ENCODE assay signal across 10 mouse cellular contexts in the genomic region with DNA sequence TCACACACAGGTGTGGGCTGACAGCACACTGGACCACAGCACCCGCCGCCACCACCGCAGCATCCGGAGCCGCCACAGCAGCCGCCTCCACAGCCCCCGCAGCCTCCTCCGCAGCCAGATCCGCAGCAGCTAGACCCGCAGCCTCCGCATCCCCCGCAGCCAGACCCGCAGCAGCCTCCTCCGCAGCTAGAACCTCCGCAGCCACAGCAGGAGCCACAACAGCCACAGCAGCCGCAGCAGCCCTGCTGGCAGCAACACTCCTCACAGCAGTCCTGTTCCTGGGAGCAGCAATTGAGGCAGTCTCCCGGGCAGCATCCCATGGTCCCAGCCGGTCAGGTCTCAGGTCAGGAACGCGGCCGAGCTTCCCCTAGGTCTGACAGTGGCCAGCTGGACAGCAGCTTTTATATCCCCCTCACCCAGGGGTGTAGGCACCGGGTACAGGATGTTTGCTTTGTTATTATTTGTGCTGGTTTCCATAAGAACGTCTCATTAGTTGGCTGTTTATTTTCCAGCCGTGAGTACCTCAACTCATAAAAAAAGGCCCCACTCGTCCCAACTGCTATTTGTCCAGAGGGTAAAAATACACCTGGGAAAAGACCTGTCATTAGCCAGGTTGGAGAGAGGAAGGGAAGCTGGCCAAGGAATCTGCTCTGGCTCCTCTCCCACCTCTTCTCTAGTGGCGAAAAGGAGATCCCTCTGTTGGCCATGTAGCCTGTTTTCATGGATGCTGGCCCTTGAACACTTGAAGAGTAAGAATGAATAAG. TPM values are rescaled to one million over a fixed set of nuclear protein-coding genes. Genes with fewer than 3 reads are reported as not detected.
DNase-seq lines count a peak whose midpoint lies in the region; ATAC-seq lines count a peak whose summit lies in the region.
"Had no signal": no experiment of that assay in that cellular context is flagged by ENCODE, and none has a peak within 500 bp of the region (broad histone marks: within the 10 kb centered on the region; RNA-seq: fewer than 3 reads in every experiment).

A gene (minus strand): TSS at position 375 of the 764 bp plus-strand sequence.

- no peak for DNase-seq in kidney, postnatal 25 days
- no peak for DNase-seq in liver, embryonic 11.5 days (ENCODE audit: low spot score)
- no peak for DNase-seq in spleen, adult 12 weeks (ENCODE audit: low spot score)
- no peak for DNase-seq in spleen, postnatal 36 days (ENCODE audit: low spot score in 2 of 2)
- DNase-seq: heart, postnatal 4 days had no signal

- peaks cover 7% of the 10 kb centered on the region; the same call in 1 of the 2 replicates for H3K4me1 ChIP-seq in kidney, embryonic 15.5 days
- H3K4me1 ChIP-seq in embryonic facial prominence, embryonic 12.5 days: no peaks in the 10 kb centered on the region
- H3K4me1 ChIP-seq in hindbrain, embryonic 13.5 days (replicated peaks): peaks cover 6% of the 10 kb centered on the region
- H3K4me1 ChIP-seq in midbrain, embryonic 12.5 days: no peaks in the 10 kb centered on the region
- H3K4me1 ChIP-seq in liver, embryonic 11.5 days (replicated peaks; ENCODE audit: control insufficient read depth, insufficient read depth, low read length): no peaks in the 10 kb centered on the region

- 0 out of 2 replicates have a peak within 1 kb of the TSS, but pooled peaks have one; percentile 7 for H3K4me3 ChIP-seq in kidney, embryonic 15.5 days (replicated peaks)
- no peak within 1 kb of the TSS for H3K4me3 ChIP-seq in embryonic facial prominence, embryonic 12.5 days
- H3K4me3 ChIP-seq in hindbrain, embryonic 13.5 days: peak within 1 kb of the TSS; percentile 25
- peak within 1 kb of the TSS; percentile 22 for H3K4me3 ChIP-seq in midbrain, embryonic 12.5 days
- H3K4me3 ChIP-seq in liver, embryonic 11.5 days (ENCODE audit: low read depth, low read length): no peak within 1 kb of the TSS

- no peak within 1 kb of the TSS for H3K27ac ChIP-seq in kidney, embryonic 15.5 days
- H3K27ac ChIP-seq in embryonic facial prominence, embryonic 12.5 days: no peak within 1 kb of the TSS
- H3K27ac ChIP-seq in hindbrain, embryonic 13.5 days: no peak within 1 kb of the TSS
- H3K27ac ChIP-seq in midbrain, embryonic 12.5 days (replicated peaks): no peak within 1 kb of the TSS
- no peak within 1 kb of the TSS for H3K27ac ChIP-seq in liver, embryonic 11.5 days (ENCODE audit: low read depth, low read length)

- H3K36me3 ChIP-seq in kidney, embryonic 15.5 days: no peaks in the 10 kb centered on the region
- H3K36me3 ChIP-seq in embryonic facial prominence, embryonic 12.5 days: no peaks in the 10 kb centered on the region
- H3K36me3 ChIP-seq in hindbrain, embryonic 13.5 days: no peaks in the 10 kb centered on the region
- no peaks in the 10 kb centered on the region for H3K36me3 ChIP-seq in midbrain, embryonic 12.5 days
- H3K36me3 ChIP-seq in liver, embryonic 11.5 days (ENCODE audit: control insufficient read depth, insufficient read depth, low read length): no peaks in the 10 kb centered on the region

- H3K4me2 ChIP-seq in kidney, embryonic 15.5 days: peak within 1 kb of the TSS; percentile 41
- H3K4me2 ChIP-seq in embryonic facial prominence, embryonic 12.5 days (replicated peaks): 0 out of 2 replicates have a peak within 1 kb of the TSS, but pooled peaks have one; percentile 5
- peak within 1 kb of the TSS; percentile 44 for H3K4me2 ChIP-seq in hindbrain, embryonic 13.5 days
- H3K4me2 ChIP-seq in midbrain, embryonic 12.5 days (replicated peaks): peak within 1 kb of the TSS; percentile 43
- no peak within 1 kb of the TSS for H3K4me2 ChIP-seq in liver, embryonic 11.5 days

- no peak within 1 kb of the TSS for H3K9ac ChIP-seq in kidney, embryonic 15.5 days
- no peak within 1 kb of the TSS for H3K9ac ChIP-seq in embryonic facial prominence, embryonic 12.5 days
- peak within 1 kb of the TSS; percentile 67 for H3K9ac ChIP-seq in hindbrain, embryonic 13.5 days
- H3K9ac ChIP-seq in midbrain, embryonic 12.5 days (replicated peaks): peak within 1 kb of the TSS; percentile 7; the same call in 1 of the 2 replicates
- no peak within 1 kb of the TSS for H3K9ac ChIP-seq in liver, embryonic 11.5 days (ENCODE audit: low read depth, low read length)

- 11% methylated on average over 26 of the region's 26 CpGs for WGBS in kidney, embryonic 15.5 days
- WGBS in embryonic facial prominence, embryonic 12.5 days: 26% methylated on average over 26 of the region's 26 CpGs
- 29% methylated on average over 26 of the region's 26 CpGs for WGBS in hindbrain, embryonic 13.5 days
- 35% methylated on average over 26 of the region's 26 CpGs for WGBS in midbrain, embryonic 12.5 days
- 27% methylated on average over 25 of the region's 26 CpGs for WGBS in liver, embryonic 11.5 days

- H3K9me3 ChIP-seq in kidney, embryonic 15.5 days (replicated peaks): no peaks in the 10 kb centered on the region
- H3K9me3 ChIP-seq in embryonic facial prominence, embryonic 12.5 days: no peaks in the 10 kb centered on the region
- H3K9me3 ChIP-seq in hindbrain, embryonic 13.5 days: no peaks in the 10 kb centered on the region
- H3K9me3 ChIP-seq in midbrain, embryonic 12.5 days: no peaks in the 10 kb centered on the region
- H3K9me3 ChIP-seq in liver, embryonic 11.5 days (ENCODE audit: control insufficient read depth, low read length): no peaks in the 10 kb centered on the region

- H3K27me3 ChIP-seq in kidney, embryonic 15.5 days: peaks cover 21% of the 10 kb centered on the region
- peaks cover 28% of the 10 kb centered on the region for H3K27me3 ChIP-seq in embryonic facial prominence, embryonic 12.5 days
- peaks cover 15% of the 10 kb centered on the region; the same call in 1 of the 2 replicates for H3K27me3 ChIP-seq in hindbrain, embryonic 13.5 days
- peaks cover 12% of the 10 kb centered on the region for H3K27me3 ChIP-seq in midbrain, embryonic 12.5 days
- no peaks in the 10 kb centered on the region for H3K27me3 ChIP-seq in liver, embryonic 11.5 days (replicated peaks; ENCODE audit: control insufficient read depth, insufficient read depth, low read length)

- ATAC-seq in kidney, embryonic 15.5 days (replicated peaks; ENCODE audit: low FRiP score): no peak
- ATAC-seq in embryonic facial prominence, embryonic 12.5 days (ENCODE audit: insufficient number of reproducible peaks, insufficient read depth, low FRiP score, low TSS enrichment): no peak
- no peak for ATAC-seq in hindbrain, embryonic 13.5 days (ENCODE audit: low FRiP score)
- no peak for ATAC-seq in midbrain, embryonic 12.5 days (ENCODE audit: low FRiP score, low read depth)
- no peak for ATAC-seq in liver, embryonic 11.5 days (replicated peaks; ENCODE audit: low FRiP score)

RNA-seq across cellular contexts. Expression of the gene that starts here (rescaled TPM):
- polyA plus RNA-seq in kidney, embryonic 15.5 days (2015; fragmentation: Nextera tagmentation; extraction: Ambion mirVana): not detected in 2 replicates
- polyA plus RNA-seq in embryonic facial prominence, embryonic 12.5 days (2016; fragmentation: Nextera tagmentation; extraction: Ambion mirVana): 0.29 TPM in 1 of 2 replicates, not detected in the other
- polyA plus RNA-seq in hindbrain, embryonic 13.5 days (2015; fragmentation: Nextera tagmentation; extraction: Ambion mirVana): 0.45 TPM in 1 of 2 replicates, not detected in the other
- polyA plus RNA-seq in midbrain, embryonic 12.5 days (2016; fragmentation: Nextera tagmentation; extraction: Ambion mirVana): not detected in 2 replicates
- polyA plus RNA-seq in liver, embryonic 11.5 days (2014; fragmentation: Nextera tagmentation; extraction: Ambion mirVana): not detected in 2 replicates
- polyA plus RNA-seq: liver, adult 2 months had no signal

Comparison
In these comparisons a context has a peak if more than half of its experiments do, and no peak if none do; other contexts are left out.
1. H3K4me3 ChIP-seq: peak in kidney, embryonic 15.5 days (single experiment), hindbrain, embryonic 13.5 days (single experiment) and midbrain, embryonic 12.5 days (single experiment); none in embryonic facial prominence, embryonic 12.5 days (single experiment) and liver, embryonic 11.5 days (single experiment).
2. H3K9ac ChIP-seq: peak in hindbrain, embryonic 13.5 days (single experiment) and midbrain, embryonic 12.5 days (single experiment); none in kidney, embryonic 15.5 days (single experiment), embryonic facial prominence, embryonic 12.5 days (single experiment) and liver, embryonic 11.5 days (single experiment).